Mouse (Mus musculus): ENCODE measurements around the gene Plekha3. TPM values are rescaled to one million over a fixed set of nuclear protein-coding genes. Genes with fewer than 3 reads are reported as not detected.
A peak's percentile ranks its signal among the peaks of the same experiment; 100 is the strongest.

Gene Plekha3
- polyA plus RNA-seq, 1 experiment from 2014 or later: 11.0 TPM

- no peak for DNase-seq (ENCODE audit: low spot score)
These were observed 1.5 kb downstream of the Plekha3 start for GRCm38 (mm10) chr2:76676401-76677226.

DNA sequence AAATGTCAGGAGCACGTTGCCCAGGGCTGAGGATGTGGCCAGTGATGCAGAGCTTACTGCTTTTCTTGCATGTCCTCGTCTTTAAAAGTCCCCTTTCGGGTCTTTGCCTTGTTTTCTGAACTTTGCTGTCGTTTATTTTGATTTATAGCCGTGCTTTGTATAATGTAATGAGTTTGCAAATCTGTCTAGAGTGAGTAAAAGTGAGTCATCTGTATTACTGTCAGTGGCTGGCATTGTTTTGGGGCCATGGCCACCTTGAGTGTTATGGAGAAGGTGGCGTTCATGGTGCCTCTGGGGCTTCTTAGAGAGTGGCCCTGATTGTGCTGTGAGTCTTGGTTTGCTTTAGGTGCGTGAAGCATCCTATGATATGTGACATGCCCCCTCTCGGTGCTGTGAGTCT is 7.2 kb downstream of the Plekha3 start:
- DNase-seq (ENCODE audit: low spot score): no peak

GRCm38 (mm10) chr2:76686986-76687385 is 11.9 kb downstream of the Plekha3 start:
- no peak for DNase-seq (ENCODE audit: low spot score)

GRCm38 (mm10) chr2:76687608-76688007 is 12.5 kb downstream of the Plekha3 start:
- DNase-seq (ENCODE audit: low spot score): no peak

DNA sequence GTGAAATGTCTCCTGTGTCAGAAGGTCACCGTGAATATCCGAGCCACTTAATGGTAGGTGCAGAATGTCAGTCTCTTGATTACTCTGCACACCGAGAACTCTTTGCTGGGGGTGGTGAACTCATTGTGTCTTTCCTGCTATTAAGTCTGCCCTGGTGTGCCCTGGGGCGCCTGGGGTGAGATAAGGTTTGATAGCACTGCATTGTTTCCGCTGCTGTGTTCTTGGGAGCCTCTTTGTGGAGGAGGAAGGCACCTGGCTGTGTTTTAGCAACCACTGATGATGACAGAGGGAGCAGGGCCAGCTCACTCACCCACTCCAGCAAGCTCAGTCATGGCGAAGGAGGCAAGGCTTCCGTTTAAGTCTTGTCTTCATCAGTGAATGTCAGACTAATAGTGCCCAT is 13.1 kb downstream of the Plekha3 start:
- DNase-seq (ENCODE audit: low spot score): no peak

DNA sequence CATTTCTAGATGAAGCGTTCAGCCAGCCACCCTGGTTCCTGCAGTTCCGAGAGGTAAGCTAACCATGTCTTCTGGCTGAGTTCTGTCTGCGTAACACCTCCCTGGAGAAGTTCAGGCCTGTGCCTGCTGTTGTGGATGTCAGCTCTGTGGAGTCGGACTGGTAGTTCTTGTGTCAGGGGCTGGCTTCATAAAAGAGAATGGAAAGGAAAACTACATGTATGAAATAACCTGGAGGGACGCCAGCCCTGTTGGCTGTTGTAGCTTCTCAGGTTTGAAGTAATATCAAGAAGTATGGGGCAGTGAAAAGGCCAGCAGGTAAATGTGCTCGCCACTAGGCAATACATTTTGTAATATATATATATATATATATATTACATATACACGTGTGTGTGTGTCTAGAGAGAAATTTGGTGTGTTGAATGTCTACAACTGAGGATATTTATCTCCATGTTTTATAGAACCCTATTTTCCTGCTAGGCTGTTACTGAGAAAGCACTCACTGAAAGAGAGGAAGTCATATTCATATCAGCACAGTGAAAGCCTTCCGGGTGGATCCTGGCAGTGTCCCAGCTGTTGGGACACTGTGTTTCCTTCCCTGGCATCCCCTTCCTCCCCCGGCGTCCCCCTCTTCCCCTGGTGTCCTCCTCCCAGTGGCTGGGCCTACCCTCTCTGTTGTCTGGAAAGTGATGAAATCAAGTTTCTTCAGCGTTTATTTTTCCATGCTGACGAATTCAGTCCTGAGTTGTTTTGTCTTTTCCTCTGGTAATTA is 15.5 kb downstream of the Plekha3 start:
- DNase-seq (ENCODE audit: low spot score): no peak

DNA sequence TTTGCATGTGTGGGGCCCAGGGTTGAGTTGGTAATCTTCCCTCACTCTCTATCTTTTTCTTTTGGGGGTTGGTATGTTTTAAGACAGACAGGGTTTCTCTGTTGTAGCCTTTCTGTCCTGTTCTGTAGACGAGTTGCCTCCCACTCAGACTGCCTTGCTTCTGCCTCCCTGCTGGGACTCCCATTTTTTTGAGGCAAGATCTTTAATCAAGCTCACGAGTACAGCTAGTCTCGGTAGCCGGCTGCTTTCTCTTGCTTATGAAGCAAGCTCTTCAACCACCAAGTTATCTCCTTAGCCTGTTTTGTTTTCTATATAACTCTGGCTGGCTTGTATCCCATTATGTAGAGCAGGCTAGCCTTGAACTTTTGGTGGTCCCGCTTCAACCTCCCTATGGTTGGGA is 18.7 kb downstream of the Plekha3 start:
- DNase-seq (ENCODE audit: low spot score): no peak

- DNase-seq (ENCODE audit: low spot score): no peak
These were observed 20.2 kb downstream of the Plekha3 start for GRCm38 (mm10) chr2:76695290-76695689.

- no peak for DNase-seq (ENCODE audit: low spot score)
These were observed 27.1 kb downstream of the Plekha3 start for GRCm38 (mm10) chr2:76702188-76702587.

- no peak for DNase-seq (ENCODE audit: low spot score)
These were observed 27.7 kb downstream of the Plekha3 start for GRCm38 (mm10) chr2:76702751-76703150.

DNA sequence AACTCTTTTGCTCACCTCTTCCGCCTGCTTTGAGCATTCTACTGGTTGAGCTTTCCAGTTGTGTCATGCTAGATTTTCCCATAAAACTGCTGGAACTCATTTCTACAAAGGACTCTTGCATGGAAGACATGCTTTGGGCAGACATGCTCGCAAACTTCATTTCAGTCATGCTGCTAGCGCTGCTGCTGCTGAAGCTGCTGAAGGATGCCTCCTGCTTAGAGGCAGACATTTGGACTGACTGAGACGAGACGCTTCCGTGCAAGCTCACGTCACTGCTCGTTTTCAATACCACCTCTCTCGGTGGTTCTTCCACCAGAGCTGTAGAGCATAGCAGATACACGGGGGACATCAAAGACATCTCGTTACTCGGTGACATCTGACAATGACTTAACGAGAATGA is 30.6 kb downstream of the Plekha3 start:
- DNase-seq (ENCODE audit: low spot score): no peak

DNA sequence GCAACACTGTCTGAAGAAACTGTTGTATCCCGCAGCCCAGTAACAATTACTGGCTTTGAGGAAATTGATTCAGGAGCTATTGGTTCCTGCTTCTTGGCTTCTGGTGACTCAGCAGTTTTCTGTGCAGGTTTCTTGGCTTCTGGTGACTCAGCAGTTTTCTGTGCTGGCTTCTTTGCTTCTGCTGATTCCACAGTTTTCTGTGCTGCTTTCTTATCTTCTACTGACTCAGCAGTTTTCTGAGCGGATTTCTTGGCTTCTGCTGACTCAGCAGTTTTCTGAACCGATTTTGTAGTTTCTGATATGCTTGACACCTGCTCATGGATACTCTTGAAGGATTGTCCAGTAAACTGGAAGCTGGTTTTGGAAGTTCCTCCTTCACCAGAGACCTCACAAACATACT is 33.4 kb downstream of the Plekha3 start:
- no peak for DNase-seq (ENCODE audit: low spot score)

- DNase-seq (ENCODE audit: low spot score): peak; percentile 5
These were observed 39.9 kb downstream of the Plekha3 start for GRCm38 (mm10) chr2:76714984-76715383.

DNA sequence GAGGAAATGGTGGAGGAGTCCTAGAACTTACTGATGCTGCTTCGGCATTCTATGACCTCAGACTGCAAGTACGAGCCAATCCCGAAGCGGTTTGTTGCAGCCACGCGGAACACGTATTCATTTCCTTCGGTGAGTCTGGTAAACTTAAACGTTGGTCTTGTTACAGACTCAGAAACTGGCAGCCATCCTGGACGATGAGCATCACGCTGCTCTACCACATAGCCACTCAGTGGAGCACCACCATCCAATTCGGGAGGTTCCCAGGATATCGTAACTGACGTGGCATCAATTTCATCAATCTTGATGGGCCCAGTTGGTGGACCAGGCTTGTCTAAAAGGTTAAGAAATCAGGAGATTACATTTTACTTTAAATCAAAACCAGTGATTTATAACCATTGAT is 44.6 kb downstream of the Plekha3 start:
- DNase-seq (ENCODE audit: low spot score): no peak

Other genes with a start within 250 kb of the Plekha3 start
- gene Prkra, start 27.3 kb upstream of the Plekha3 start, polyA plus RNA-seq (2015; fragmentation: Nextera tagmentation; extraction: Ambion mirVana): 15.4 and 18.6 TPM in 2 replicates
- gene Pjvk, start 26.8 kb upstream of the Plekha3 start, polyA plus RNA-seq (2015; fragmentation: Nextera tagmentation; extraction: Ambion mirVana): 0.12 and 0.21 TPM in 2 replicates
- gene Fkbp7, start 2.2 kb upstream of the Plekha3 start, polyA plus RNA-seq (2015; fragmentation: Nextera tagmentation; extraction: Ambion mirVana): 14.2 and 14.4 TPM in 2 replicates